Mouse (Mus musculus): ENCODE measurements at regions not wholly inside any gene's neighbourhood (a gene's known extent, or its start where the extent isn't known, plus 50 kb on each side); places are given as distances from the start of the nearest gene placed in this dataset.

DNA sequence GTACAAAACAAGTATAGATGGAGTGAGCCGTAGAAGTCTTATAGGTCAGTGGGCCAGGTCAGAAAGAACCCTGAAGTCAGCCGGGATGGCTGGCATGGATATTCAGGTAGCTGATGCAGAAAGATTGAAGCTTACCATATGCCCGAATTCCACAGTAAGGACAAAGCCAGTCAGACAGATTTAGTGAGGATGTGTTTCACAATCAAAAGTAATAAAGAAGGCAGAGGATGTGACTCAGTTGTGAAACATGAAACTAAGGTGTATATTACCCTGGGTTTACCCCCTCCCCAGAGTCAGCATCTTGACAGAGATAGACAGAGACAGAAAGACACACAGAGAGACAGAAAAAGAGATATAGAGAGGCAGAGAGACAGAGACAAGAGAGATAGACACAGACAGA is 109.3 kb upstream of the Sgcd start:
- DNase-seq (ENCODE audit: low read depth), result no peak
- TF ChIP-seq CTCF (IDR thresholded peaks at IDR 0.05; ENCODE audit: borderline replicate concordance, extremely low read depth, insufficient read depth, insufficient read length) (no peak), POLR2A (IDR thresholded peaks at IDR 0.05; ENCODE audit: borderline replicate concordance, extremely low read depth, insufficient read depth, insufficient read length, poor library complexity, severe bottlenecking) (no peak)

- TF ChIP-seq CTCF (IDR thresholded peaks at IDR 0.05; ENCODE audit: borderline replicate concordance, extremely low read depth, insufficient read depth, insufficient read length) (no peak), POLR2A (IDR thresholded peaks at IDR 0.05; ENCODE audit: borderline replicate concordance, extremely low read depth, insufficient read depth, insufficient read length, poor library complexity, severe bottlenecking) (no peak)
Measured at GRCm38 (mm10) chr11:48097455-48097854, 108.7 kb upstream of the Sgcd start.

GRCm38 (mm10) chr11:48067072-48067471 is 78.3 kb upstream of the Sgcd start:
- no peak for TF ChIP-seq POLR2A (IDR thresholded peaks at IDR 0.05; ENCODE audit: borderline replicate concordance, extremely low read depth, insufficient read depth, insufficient read length, poor library complexity, severe bottlenecking)
- no peak for TF ChIP-seq CTCF (IDR thresholded peaks at IDR 0.05; ENCODE audit: borderline replicate concordance, extremely low read depth, insufficient read depth, insufficient read length)
- DNase-seq (ENCODE audit: low read depth), result peak; percentile 81

More at GRCm38 (mm10) chr11:48097455-48097854, 108.7 kb upstream of the Sgcd start:
- no peak for DNase-seq (ENCODE audit: low read depth)

DNA sequence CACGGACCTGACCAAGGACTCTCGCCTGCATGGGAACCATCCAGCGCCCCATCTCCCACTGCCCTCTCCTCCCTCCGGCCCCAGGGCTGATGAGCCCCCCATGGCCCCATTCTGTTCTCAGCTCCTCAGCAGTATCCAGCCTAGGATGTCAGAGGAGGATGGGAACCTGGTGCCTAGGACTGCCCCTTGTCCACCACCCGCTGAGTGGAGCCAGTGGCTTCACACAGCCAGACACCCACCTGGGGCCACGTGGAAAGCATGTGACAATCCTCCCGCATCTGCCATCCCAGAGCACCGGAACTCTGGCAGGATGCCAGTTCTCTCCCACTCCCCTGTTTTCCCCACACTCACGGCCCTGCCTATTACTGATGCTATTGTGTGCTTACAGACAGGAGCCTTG is 75.0 kb upstream of the Sgcd start:
- no peak for DNase-seq (ENCODE audit: low read depth)
- TF ChIP-seq CTCF (IDR thresholded peaks at IDR 0.05; ENCODE audit: borderline replicate concordance, extremely low read depth, insufficient read depth, insufficient read length), result no peak
- no peak for TF ChIP-seq POLR2A (IDR thresholded peaks at IDR 0.05; ENCODE audit: borderline replicate concordance, extremely low read depth, insufficient read depth, insufficient read length, poor library complexity, severe bottlenecking)

GRCm38 (mm10) chr11:48061501-48061900 is 72.7 kb upstream of the Sgcd start:
- peak; percentile 38 for DNase-seq (ENCODE audit: low read depth)
- TF ChIP-seq CTCF (IDR thresholded peaks at IDR 0.05; ENCODE audit: borderline replicate concordance, extremely low read depth, insufficient read depth, insufficient read length) (no peak), POLR2A (IDR thresholded peaks at IDR 0.05; ENCODE audit: borderline replicate concordance, extremely low read depth, insufficient read depth, insufficient read length, poor library complexity, severe bottlenecking) (no peak)

DNA sequence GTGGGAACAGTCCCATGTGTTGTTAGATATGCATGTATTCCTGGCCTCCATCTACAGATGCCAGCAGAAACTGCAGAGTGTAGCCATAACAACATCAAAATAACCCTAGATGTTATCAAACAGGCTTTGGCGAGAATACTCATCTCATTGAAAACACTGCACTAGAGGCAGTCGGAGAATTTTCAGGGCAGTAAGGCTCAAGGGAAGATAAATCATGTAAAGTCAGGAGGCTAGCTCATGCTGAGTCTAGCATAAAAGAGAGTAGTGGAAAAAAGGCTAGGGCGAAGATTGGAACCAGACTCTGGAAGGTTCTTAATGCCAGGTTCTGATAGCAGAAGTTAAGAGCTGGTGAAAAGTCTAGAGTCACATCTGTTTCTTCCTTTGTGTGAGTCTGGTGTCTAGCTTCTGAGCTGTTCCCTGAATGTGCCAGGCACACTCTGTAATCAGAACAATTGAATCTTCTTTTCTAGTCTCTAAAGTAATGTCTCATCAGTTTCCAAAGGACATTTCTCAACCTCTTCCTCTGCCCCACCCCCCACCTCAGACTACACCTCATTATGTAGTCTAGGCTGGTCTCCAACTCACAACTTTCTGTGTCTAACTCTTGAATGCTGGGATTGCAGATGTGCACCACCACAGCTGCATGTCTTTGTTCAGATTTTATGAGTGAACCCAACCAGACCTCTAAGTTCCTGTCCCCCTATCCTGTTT is 62.5 kb upstream of the Sgcd start:
- TF ChIP-seq POLR2A (IDR thresholded peaks at IDR 0.05; ENCODE audit: borderline replicate concordance, extremely low read depth, insufficient read depth, insufficient read length, poor library complexity, severe bottlenecking), result no peak
- TF ChIP-seq CTCF (IDR thresholded peaks at IDR 0.05; ENCODE audit: borderline replicate concordance, extremely low read depth, insufficient read depth, insufficient read length), result no peak

GRCm38 (mm10) chr11:48048311-48048710 is 59.5 kb upstream of the Sgcd start:
- TF ChIP-seq POLR2A (IDR thresholded peaks at IDR 0.05; ENCODE audit: borderline replicate concordance, extremely low read depth, insufficient read depth, insufficient read length, poor library complexity, severe bottlenecking) (no peak), CTCF (IDR thresholded peaks at IDR 0.05; ENCODE audit: borderline replicate concordance, extremely low read depth, insufficient read depth, insufficient read length) (no peak)
- no peak for DNase-seq (ENCODE audit: low read depth)

More for the DNA sequence above, 62.5 kb upstream of the Sgcd start:
- DNase-seq (ENCODE audit: low read depth), result no peak
